Mouse (Mus musculus) myocyte (in vitro differentiated cells): ENCODE data around the gene Cyth3. TPM values are rescaled to one million over a fixed set of nuclear protein-coding genes. Genes with fewer than 3 reads are reported as not detected.

Experiments
- H3K27me3 ChIP-seq: one replicate; pipeline ENCODE4 v1.6.1; 2011; ENCODE audit not compliant: control insufficient read depth, insufficient read depth, insufficient read length
- H3K36me3 ChIP-seq: one replicate; pipeline ENCODE4 v1.6.1; 2011; ENCODE audit not compliant: control insufficient read depth, insufficient read depth
- H3K4me2 ChIP-seq: one replicate; pipeline ENCODE4 v1.6.1; 2011; ENCODE audit warnings: low read depth, control low read depth
- H3K4me3 ChIP-seq: one replicate; pipeline ENCODE4 v1.5.1; 2011; ENCODE audit warnings: mild to moderate bottlenecking, control low read depth, moderate library complexity
- H3K79me2 ChIP-seq: one replicate; pipeline ENCODE4 v1.6.1; 2011; ENCODE audit not compliant: control insufficient read depth, insufficient read depth
- H3ac ChIP-seq: one replicate; pipeline ENCODE4 v1.6.1; 2011; ENCODE audit not compliant: control insufficient read depth, insufficient read length
- CEBPB ChIP-seq: IDR thresholded peaks from 2 replicates; pipeline ENCODE4 v1.6.1; 2011; ENCODE audit warnings: mild to moderate bottlenecking, moderate library complexity; ENCODE audit not compliant: poor library complexity, insufficient read depth, severe bottlenecking
- E2F4 ChIP-seq: IDR thresholded peaks from one replicate; pipeline ENCODE4 v1.6.1; 2011; ENCODE audit warnings: mild to moderate bottlenecking, control low read depth, moderate library complexity; ENCODE audit not compliant: insufficient read depth
- MAX ChIP-seq: IDR thresholded peaks from one replicate; pipeline ENCODE4 v1.6.1; 2011; ENCODE audit warnings: low read depth, mild to moderate bottlenecking, control low read depth
- MYOD1 ChIP-seq, 3 experiments: IDR thresholded peaks; one replicate each; pipeline ENCODE4 v1.6.1; 2011; ENCODE audit warnings: control low read depth in 2 of 3, low read depth in 2 of 3, mild to moderate bottlenecking in 2 of 3, moderate library complexity in 1 of 3; ENCODE audit not compliant: insufficient read length in 2 of 3, control insufficient read depth in 1 of 3
- MYOG ChIP-seq, 3 experiments: IDR thresholded peaks; one replicate each; pipeline ENCODE4 v1.6.1; 2011; ENCODE audit warnings: control low read depth in 2 of 3, low read depth in 2 of 3, mild to moderate bottlenecking in 2 of 3; ENCODE audit not compliant: insufficient read length in 2 of 3, control insufficient read depth in 1 of 3, insufficient read depth in 1 of 3
- POLR2A ChIP-seq: IDR thresholded peaks from one replicate; pipeline ENCODE4 v1.6.1; 2011; ENCODE audit warnings: low read depth, mild to moderate bottlenecking, control low read depth, moderate library complexity; ENCODE audit not compliant: insufficient read length
- POLR2AphosphoS2 ChIP-seq: IDR thresholded peaks from one replicate; pipeline ENCODE4 v1.6.1; 2011; ENCODE audit warnings: low read depth, control low read depth; ENCODE audit not compliant: insufficient read length
- REST ChIP-seq: IDR thresholded peaks from one replicate; pipeline ENCODE4 v1.6.1; 2011; ENCODE audit warnings: mild to moderate bottlenecking, control low read depth, moderate library complexity; ENCODE audit not compliant: insufficient read depth, insufficient read length
- SRF ChIP-seq: IDR thresholded peaks from one replicate; pipeline ENCODE4 v1.6.1; 2011; ENCODE audit warnings: low read depth; ENCODE audit not compliant: control insufficient read depth, insufficient read length
- TCF12 ChIP-seq: IDR thresholded peaks from one replicate; pipeline ENCODE4 v1.6.1; 2011; ENCODE audit warnings: mild to moderate bottlenecking, control low read depth; ENCODE audit not compliant: poor library complexity, insufficient read depth, severe bottlenecking
- TCF3 ChIP-seq: IDR thresholded peaks from one replicate; pipeline ENCODE4 v1.6.1; 2011; ENCODE audit warnings: low read depth, control low read depth; ENCODE audit not compliant: insufficient read length
- USF1 ChIP-seq: IDR thresholded peaks from one replicate; pipeline ENCODE4 v1.6.1; 2011; ENCODE audit warnings: low read depth, mild to moderate bottlenecking, control low read depth, moderate library complexity
- polyA plus RNA-seq: library from polyadenylated mRNA; unstranded; fragments of >200 nt; fragmentation: generic; extraction: Trizol; gene quantifications from one replicate; pipeline ENCODE4 v1.2.1, GENCODE M21; 2012; ENCODE audit warnings: missing spikeins

Cyth3 gene
- polyA plus RNA-seq, 1 experiment: 18.5 TPM

GRCm38 (mm10) chr5:143627507-143627906 lies 5.3 kb downstream of the Cyth3 start:
- Histone ChIP-seq H3K4me2 (no peak overlapping the region), H3K79me2 (peaks cover 100% of the 10 kb centered on the region), H3ac (no peak overlapping the region), H3K4me3 (no peak overlapping the region), H3K36me3 (no peaks in the 10 kb centered on the region), H3K27me3 (no peaks in the 10 kb centered on the region)
- no peak for TF ChIP-seq SRF
- TF ChIP-seq E2F4: no peak
- no peak for TF ChIP-seq MAX
- TF ChIP-seq TCF3: no peak
- no peak for TF ChIP-seq REST
- no peak for TF ChIP-seq POLR2A
- no peak for TF ChIP-seq POLR2AphosphoS2
- no peak for TF ChIP-seq TCF12
- TF ChIP-seq CEBPB: no peak
- TF ChIP-seq MYOD1 (IDR thresholded peaks at IDR 0.05; ENCODE audit: control insufficient read depth in 1 of 3, insufficient read length in 2 of 3, low read depth in 2 of 3): no peak
- TF ChIP-seq USF1: no peak
- no peak for TF ChIP-seq MYOG (IDR thresholded peaks at IDR 0.05; ENCODE audit: control insufficient read depth in 1 of 3, insufficient read depth in 1 of 3, insufficient read length in 2 of 3, low read depth in 2 of 3)

GRCm38 (mm10) chr5:143627926-143628325 lies 5.7 kb downstream of the Cyth3 start:
- no peak overlapping the region for H3K4me3 ChIP-seq
- no peak overlapping the region for H3K4me2 ChIP-seq
- no peak for TF ChIP-seq TCF12
- no peak for TF ChIP-seq CEBPB
- TF ChIP-seq TCF3: no peak
- TF ChIP-seq MYOD1 (IDR thresholded peaks at IDR 0.05; ENCODE audit: control insufficient read depth in 1 of 3, insufficient read length in 2 of 3, low read depth in 2 of 3): no peak
- no peak for TF ChIP-seq POLR2A
- TF ChIP-seq REST: no peak
- no peak for TF ChIP-seq E2F4
- TF ChIP-seq MYOG (IDR thresholded peaks at IDR 0.05; ENCODE audit: control insufficient read depth in 1 of 3, insufficient read depth in 1 of 3, insufficient read length in 2 of 3, low read depth in 2 of 3): no peak
- TF ChIP-seq MAX: no peak
- no peak overlapping the region for H3ac ChIP-seq
- H3K27me3 ChIP-seq: no peaks in the 10 kb centered on the region
- H3K79me2 ChIP-seq: peaks cover 99% of the 10 kb centered on the region
- H3K36me3 ChIP-seq: no peaks in the 10 kb centered on the region

GRCm38 (mm10) chr5:143629686-143630085 lies 7.4 kb downstream of the Cyth3 start:
- no peak for TF ChIP-seq USF1
- no peak for TF ChIP-seq POLR2AphosphoS2
- TF ChIP-seq CEBPB: no peak
- TF ChIP-seq TCF3: no peak
- no peak for TF ChIP-seq REST
- TF ChIP-seq SRF: no peak
- TF ChIP-seq MAX: no peak
- no peak for TF ChIP-seq POLR2A

GRCm38 (mm10) chr5:143630214-143630613 lies 8.0 kb downstream of the Cyth3 start:
- no peak overlapping the region for H3K4me2 ChIP-seq
- H3K79me2 ChIP-seq: peaks cover 94% of the 10 kb centered on the region
- H3K4me3 ChIP-seq: no peak overlapping the region
- H3K36me3 ChIP-seq: no peaks in the 10 kb centered on the region
- H3K27me3 ChIP-seq: no peaks in the 10 kb centered on the region
- TF ChIP-seq MYOD1 (IDR thresholded peaks at IDR 0.05; ENCODE audit: control insufficient read depth in 1 of 3, insufficient read length in 2 of 3, low read depth in 2 of 3) (no peak), MAX (no peak), MYOG (IDR thresholded peaks at IDR 0.05; ENCODE audit: control insufficient read depth in 1 of 3, insufficient read depth in 1 of 3, insufficient read length in 2 of 3, low read depth in 2 of 3) (no peak), POLR2A (no peak), USF1 (no peak), CEBPB (no peak), POLR2AphosphoS2 (no peak), TCF3 (no peak), TCF12 (no peak), SRF (no peak)
- H3ac ChIP-seq: no peak overlapping the region

More at GRCm38 (mm10) chr5:143629686-143630085, 7.4 kb downstream of the Cyth3 start:
- peaks cover 94% of the 10 kb centered on the region for H3K79me2 ChIP-seq
- no peak overlapping the region for H3ac ChIP-seq
- H3K4me2 ChIP-seq: no peak overlapping the region
- H3K27me3 ChIP-seq: no peaks in the 10 kb centered on the region
- H3K4me3 ChIP-seq: no peak overlapping the region
- H3K36me3 ChIP-seq: no peaks in the 10 kb centered on the region

- H3ac ChIP-seq: no peak overlapping the region
- H3K4me3 ChIP-seq: no peak overlapping the region
- no peak overlapping the region for H3K4me2 ChIP-seq
- TF ChIP-seq REST: no peak
- no peak for TF ChIP-seq E2F4
- no peak for TF ChIP-seq USF1
- no peak for TF ChIP-seq MAX
- TF ChIP-seq POLR2AphosphoS2: no peak
- TF ChIP-seq TCF12: no peak
- TF ChIP-seq SRF: no peak
- TF ChIP-seq CEBPB: no peak
- no peak for TF ChIP-seq MYOD1 (IDR thresholded peaks at IDR 0.05; ENCODE audit: control insufficient read depth in 1 of 3, insufficient read length in 2 of 3, low read depth in 2 of 3)
- no peak for TF ChIP-seq MYOG (IDR thresholded peaks at IDR 0.05; ENCODE audit: control insufficient read depth in 1 of 3, insufficient read depth in 1 of 3, insufficient read length in 2 of 3, low read depth in 2 of 3)
- no peak for TF ChIP-seq TCF3
- no peak for TF ChIP-seq POLR2A
- no peaks in the 10 kb centered on the region for H3K27me3 ChIP-seq
- H3K36me3 ChIP-seq: no peaks in the 10 kb centered on the region
- H3K79me2 ChIP-seq: peaks cover 94% of the 10 kb centered on the region
These were observed 8.5 kb downstream of the Cyth3 start for GRCm38 (mm10) chr5:143630738-143631137.
